Mouse (Mus musculus) thymus, postnatal 10 days (tissue): ENCODE measurements around the gene Mfrp.
A peak's percentile ranks its signal among the peaks of the same experiment; 100 is the strongest.

Experiments
- DNase-seq, 2 experiments: peaks; one replicate each; pipeline ENCODE4 v3.0.0; 2021; ENCODE audit warnings: low spot score in 2 of 2

The Mfrp gene

GRCm38 (mm10) chr9:44078136-44078797, 23.3 kb upstream of the Mfrp start:
- DNase-seq, result no peak

- DNase-seq, result no peak
Observed at GRCm38 (mm10) chr9:44078955-44079756, 22.4 kb upstream of the Mfrp start.

GRCm38 (mm10) chr9:44079997-44080780, 21.3 kb upstream of the Mfrp start:
- no peak for DNase-seq

- DNase-seq, result no peak
Observed at GRCm38 (mm10) chr9:44080953-44081352, 20.6 kb upstream of the Mfrp start.

- DNase-seq, result no peak
Observed at GRCm38 (mm10) chr9:44081581-44081980, 19.9 kb upstream of the Mfrp start.

- DNase-seq, result no peak
Observed at GRCm38 (mm10) chr9:44082266-44082665, 19.3 kb upstream of the Mfrp start.

GRCm38 (mm10) chr9:44083392-44084121, 18.0 kb upstream of the Mfrp start:
- no peak for DNase-seq

- no peak for DNase-seq
Observed at GRCm38 (mm10) chr9:44084236-44084635, 17.3 kb upstream of the Mfrp start.

- peak; percentile 42 to 63 for DNase-seq
Observed at GRCm38 (mm10) chr9:44084659-44085229, 16.8 kb upstream of the Mfrp start.

- DNase-seq, result no peak
Observed at GRCm38 (mm10) chr9:44085276-44085675, 16.3 kb upstream of the Mfrp start.

GRCm38 (mm10) chr9:44085741-44086665, 15.5 kb upstream of the Mfrp start:
- no peak for DNase-seq

- DNase-seq, result no peak
Observed at GRCm38 (mm10) chr9:44086960-44087359, 14.6 kb upstream of the Mfrp start.

GRCm38 (mm10) chr9:44087761-44088455, 13.6 kb upstream of the Mfrp start:
- DNase-seq, result no peak

GRCm38 (mm10) chr9:44088877-44089608, 12.5 kb upstream of the Mfrp start:
- DNase-seq, result no peak

- peak; percentile 84 to 90 for DNase-seq
Observed at GRCm38 (mm10) chr9:44093612-44094503, 7.7 kb upstream of the Mfrp start.

GRCm38 (mm10) chr9:44094737-44095136, 6.8 kb upstream of the Mfrp start:
- no peak for DNase-seq

- no peak for DNase-seq
Observed at GRCm38 (mm10) chr9:44095781-44096180, 5.7 kb upstream of the Mfrp start.

- no peak for DNase-seq
Observed at GRCm38 (mm10) chr9:44096536-44096935, 5.0 kb upstream of the Mfrp start.
